Mouse (Mus musculus): ENCODE measurements at regions not wholly inside any gene's neighbourhood (a gene's known extent, or its start where the extent isn't known, plus 50 kb on each side); places are given as distances from the start of the nearest gene placed in this dataset.

DNA sequence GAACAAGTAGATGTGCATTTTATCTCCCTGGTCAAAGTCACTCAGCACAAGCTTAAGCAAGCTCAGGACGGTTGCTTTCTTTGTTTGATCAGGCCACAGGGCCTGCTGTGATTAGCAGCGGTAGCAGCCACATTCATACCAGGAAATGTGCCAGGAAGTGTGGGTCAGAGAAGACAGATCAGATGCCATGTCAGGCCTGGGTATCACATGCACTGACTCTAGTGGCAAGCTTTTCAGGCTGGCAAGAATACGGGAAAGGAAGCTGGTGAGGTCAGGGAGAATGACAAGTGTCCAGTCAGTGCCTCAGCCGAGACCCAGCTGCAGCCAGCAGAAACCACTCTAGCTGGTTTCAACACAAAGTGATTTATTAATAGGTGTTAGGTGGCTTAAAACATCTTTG, 307.7 kb upstream of the Spred2 start:
- H3K27me3 ChIP-seq (ENCODE audit: control insufficient read depth, insufficient read depth, low read length, poor library complexity, severe bottlenecking): no peaks in the 10 kb centered on the region
- H3K9ac ChIP-seq (ENCODE audit: low read depth, poor library complexity, severe bottlenecking): no peak overlapping the region
- H3K4me1 ChIP-seq (ENCODE audit: control insufficient read depth, insufficient read depth, low read length): no peaks in the 10 kb centered on the region
- TF ChIP-seq EP300 (IDR thresholded peaks at IDR 0.05; ENCODE audit: insufficient read depth, low read depth, low read length) (no peak), POLR2A (IDR thresholded peaks at IDR 0.05; ENCODE audit: insufficient read depth, low read length) (no peak), CTCF (IDR thresholded peaks at IDR 0.05; ENCODE audit: low read depth, low read length) (no peak)
- H3K36me3 ChIP-seq (ENCODE audit: control insufficient read depth, insufficient read depth, low read length, poor library complexity, severe bottlenecking): no peaks in the 10 kb centered on the region
- H3K4me3 ChIP-seq (ENCODE audit: low read depth, low read length): no peak overlapping the region
- H3K9me3 ChIP-seq (replicated peaks; ENCODE audit: control insufficient read depth, insufficient read depth, low read length, poor library complexity, severe bottlenecking): no peaks in the 10 kb centered on the region
- no peak overlapping the region for H3K27ac ChIP-seq (ENCODE audit: insufficient read depth, low read length)

DNA sequence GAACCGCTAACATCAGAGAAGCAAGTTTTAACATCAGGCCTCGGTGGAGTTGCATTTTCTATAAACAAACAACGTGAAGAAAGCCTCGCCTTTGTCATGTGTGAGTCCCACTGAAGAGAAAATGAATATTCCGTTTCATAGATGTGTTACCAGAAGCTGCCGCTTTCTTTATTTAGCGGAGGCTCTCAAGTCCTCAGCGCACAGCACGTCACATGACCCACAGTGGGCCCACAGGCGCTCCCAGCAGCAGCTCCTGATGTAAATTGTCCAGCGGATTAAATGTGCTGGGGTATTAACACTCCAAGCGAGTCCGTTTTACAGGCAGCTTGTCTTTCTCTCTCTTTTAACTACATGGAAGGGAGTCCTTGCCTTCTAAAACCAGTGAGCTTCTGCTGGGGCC, 304.7 kb upstream of the Spred2 start:
- no peak overlapping the region for H3K4me3 ChIP-seq (ENCODE audit: low read depth, low read length)
- TF ChIP-seq EP300 (IDR thresholded peaks at IDR 0.05; ENCODE audit: insufficient read depth, low read depth, low read length) (no peak), CTCF (IDR thresholded peaks at IDR 0.05; ENCODE audit: low read depth, low read length) (no peak), POLR2A (IDR thresholded peaks at IDR 0.05; ENCODE audit: insufficient read depth, low read length) (no peak)
- no peak overlapping the region for H3K9ac ChIP-seq (ENCODE audit: low read depth, poor library complexity, severe bottlenecking)
- H3K9me3 ChIP-seq (replicated peaks; ENCODE audit: control insufficient read depth, insufficient read depth, low read length, poor library complexity, severe bottlenecking): no peaks in the 10 kb centered on the region
- H3K36me3 ChIP-seq (ENCODE audit: control insufficient read depth, insufficient read depth, low read length, poor library complexity, severe bottlenecking): no peaks in the 10 kb centered on the region
- H3K27ac ChIP-seq (ENCODE audit: insufficient read depth, low read length): no peak overlapping the region
- H3K27me3 ChIP-seq (ENCODE audit: control insufficient read depth, insufficient read depth, low read length, poor library complexity, severe bottlenecking): no peaks in the 10 kb centered on the region
- H3K4me1 ChIP-seq (ENCODE audit: control insufficient read depth, insufficient read depth, low read length): no peaks in the 10 kb centered on the region

GRCm38 (mm10) chr11:19631055-19631695, 293.0 kb upstream of the Spred2 start:
- no peak overlapping the region for H3K27ac ChIP-seq (ENCODE audit: insufficient read depth, low read length)
- H3K27me3 ChIP-seq (ENCODE audit: control insufficient read depth, insufficient read depth, low read length, poor library complexity, severe bottlenecking): no peaks in the 10 kb centered on the region
- no peak for TF ChIP-seq EP300 (IDR thresholded peaks at IDR 0.05; ENCODE audit: insufficient read depth, low read depth, low read length)
- TF ChIP-seq POLR2A (IDR thresholded peaks at IDR 0.05; ENCODE audit: insufficient read depth, low read length): no peak
- no peak for TF ChIP-seq CTCF (IDR thresholded peaks at IDR 0.05; ENCODE audit: low read depth, low read length)
- no peaks in the 10 kb centered on the region for H3K36me3 ChIP-seq (ENCODE audit: control insufficient read depth, insufficient read depth, low read length, poor library complexity, severe bottlenecking)
- H3K9ac ChIP-seq (ENCODE audit: low read depth, poor library complexity, severe bottlenecking): no peak overlapping the region
- H3K4me3 ChIP-seq (ENCODE audit: low read depth, low read length): no peak overlapping the region
- no peaks in the 10 kb centered on the region; the same call in 1 of the 2 replicates for H3K9me3 ChIP-seq (replicated peaks; ENCODE audit: control insufficient read depth, insufficient read depth, low read length, poor library complexity, severe bottlenecking)
- no peaks in the 10 kb centered on the region for H3K4me1 ChIP-seq (ENCODE audit: control insufficient read depth, insufficient read depth, low read length)

DNA sequence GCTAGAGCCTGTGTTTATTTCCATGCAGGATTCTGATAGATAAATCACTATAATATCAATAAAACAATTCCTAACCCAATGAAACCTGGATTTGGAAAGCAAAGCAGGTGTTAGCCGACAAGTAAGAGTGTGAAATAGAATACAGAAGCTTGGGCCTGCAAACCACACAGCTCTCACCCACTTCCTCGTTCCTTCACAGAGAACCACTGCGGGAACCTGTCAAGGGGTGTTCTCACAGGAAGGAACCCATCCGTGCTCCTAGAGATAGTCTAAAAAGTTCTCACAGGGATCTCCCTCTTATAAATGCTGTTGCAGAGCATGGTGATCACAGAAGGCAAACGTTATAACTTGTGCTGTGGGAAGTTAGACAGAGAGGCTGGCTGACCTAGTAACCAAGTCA, 291.7 kb upstream of the Spred2 start:
- no peaks in the 10 kb centered on the region for H3K4me1 ChIP-seq (ENCODE audit: control insufficient read depth, insufficient read depth, low read length)
- H3K9ac ChIP-seq (ENCODE audit: low read depth, poor library complexity, severe bottlenecking): no peak overlapping the region
- H3K4me3 ChIP-seq (ENCODE audit: low read depth, low read length): no peak overlapping the region
- TF ChIP-seq CTCF (IDR thresholded peaks at IDR 0.05; ENCODE audit: low read depth, low read length) (no peak), POLR2A (IDR thresholded peaks at IDR 0.05; ENCODE audit: insufficient read depth, low read length) (no peak), EP300 (IDR thresholded peaks at IDR 0.05; ENCODE audit: insufficient read depth, low read depth, low read length) (no peak)
- H3K36me3 ChIP-seq (ENCODE audit: control insufficient read depth, insufficient read depth, low read length, poor library complexity, severe bottlenecking): no peaks in the 10 kb centered on the region
- no peaks in the 10 kb centered on the region; the same call in 1 of the 2 replicates for H3K9me3 ChIP-seq (replicated peaks; ENCODE audit: control insufficient read depth, insufficient read depth, low read length, poor library complexity, severe bottlenecking)
- no peak overlapping the region for H3K27ac ChIP-seq (ENCODE audit: insufficient read depth, low read length)
- H3K27me3 ChIP-seq (ENCODE audit: control insufficient read depth, insufficient read depth, low read length, poor library complexity, severe bottlenecking): no peaks in the 10 kb centered on the region

DNA sequence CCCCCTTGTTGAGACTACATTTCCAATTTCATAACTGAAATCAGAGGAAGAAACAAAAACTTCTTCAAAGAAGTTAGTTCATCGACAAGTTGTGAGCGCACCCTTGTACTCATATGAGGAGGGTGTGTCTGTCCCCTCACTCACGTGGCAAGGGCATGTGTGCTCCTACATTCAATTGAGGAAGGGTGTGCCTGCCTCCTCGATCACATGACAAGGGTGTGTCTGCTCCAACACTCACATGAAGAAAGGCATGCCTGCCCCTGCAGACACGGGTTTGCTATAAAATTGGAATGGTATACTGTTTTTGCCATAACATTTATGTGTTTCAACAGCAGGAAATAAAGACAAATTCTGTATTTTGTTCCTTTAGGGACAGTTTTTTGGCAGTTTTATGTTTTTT, 290.6 kb upstream of the Spred2 start:
- H3K9ac ChIP-seq (ENCODE audit: low read depth, poor library complexity, severe bottlenecking): no peak overlapping the region
- TF ChIP-seq CTCF (IDR thresholded peaks at IDR 0.05; ENCODE audit: low read depth, low read length): no peak
- TF ChIP-seq POLR2A (IDR thresholded peaks at IDR 0.05; ENCODE audit: insufficient read depth, low read length): no peak
- no peak for TF ChIP-seq EP300 (IDR thresholded peaks at IDR 0.05; ENCODE audit: insufficient read depth, low read depth, low read length)

DNA sequence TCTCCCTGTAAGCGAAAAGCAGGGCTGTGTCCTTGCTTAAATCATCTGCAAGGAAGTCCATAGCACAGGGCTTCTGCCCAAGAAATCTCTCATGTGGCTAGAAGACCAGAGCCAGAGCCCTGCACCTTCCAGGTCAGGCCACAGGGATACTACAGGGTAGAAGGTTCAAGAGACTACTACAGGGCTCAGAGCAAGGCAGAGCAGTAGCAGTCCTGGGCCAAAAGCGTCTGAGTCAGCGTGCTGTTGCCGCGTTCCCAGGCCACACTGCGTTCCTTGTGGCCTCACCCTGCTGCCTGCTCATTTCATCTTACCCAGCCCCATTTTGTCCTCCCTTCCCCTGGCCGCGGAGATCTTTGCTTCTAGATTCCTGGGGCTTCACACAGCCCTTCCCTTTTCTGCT, 283.0 kb upstream of the Spred2 start:
- no peaks in the 10 kb centered on the region for H3K9me3 ChIP-seq (replicated peaks; ENCODE audit: control insufficient read depth, insufficient read depth, low read length, poor library complexity, severe bottlenecking)
- no peak overlapping the region for H3K4me3 ChIP-seq (ENCODE audit: low read depth, low read length)
- H3K36me3 ChIP-seq (ENCODE audit: control insufficient read depth, insufficient read depth, low read length, poor library complexity, severe bottlenecking): no peaks in the 10 kb centered on the region
- H3K9ac ChIP-seq (ENCODE audit: low read depth, poor library complexity, severe bottlenecking): no peak overlapping the region
- no peaks in the 10 kb centered on the region for H3K4me1 ChIP-seq (ENCODE audit: control insufficient read depth, insufficient read depth, low read length)
- TF ChIP-seq EP300 (IDR thresholded peaks at IDR 0.05; ENCODE audit: insufficient read depth, low read depth, low read length): no peak
- TF ChIP-seq CTCF (IDR thresholded peaks at IDR 0.05; ENCODE audit: low read depth, low read length): no peak
- no peak for TF ChIP-seq POLR2A (IDR thresholded peaks at IDR 0.05; ENCODE audit: insufficient read depth, low read length)
- no peak overlapping the region for H3K27ac ChIP-seq (ENCODE audit: insufficient read depth, low read length)
- no peaks in the 10 kb centered on the region for H3K27me3 ChIP-seq (ENCODE audit: control insufficient read depth, insufficient read depth, low read length, poor library complexity, severe bottlenecking)

More for the DNA sequence above, 290.6 kb upstream of the Spred2 start:
- Histone ChIP-seq H3K4me3 (ENCODE audit: low read depth, low read length) (no peak overlapping the region), H3K27ac (ENCODE audit: insufficient read depth, low read length) (no peak overlapping the region), H3K4me1 (ENCODE audit: control insufficient read depth, insufficient read depth, low read length) (no peaks in the 10 kb centered on the region), H3K36me3 (ENCODE audit: control insufficient read depth, insufficient read depth, low read length, poor library complexity, severe bottlenecking) (no peaks in the 10 kb centered on the region), H3K9me3 (replicated peaks; ENCODE audit: control insufficient read depth, insufficient read depth, low read length, poor library complexity, severe bottlenecking) (no peaks in the 10 kb centered on the region; the same call in 1 of the 2 replicates), H3K27me3 (ENCODE audit: control insufficient read depth, insufficient read depth, low read length, poor library complexity, severe bottlenecking) (no peaks in the 10 kb centered on the region)
